Mouse (Mus musculus) myocyte (in vitro differentiated cells): ENCODE data around the gene 3110009E18Rik. TPM values are rescaled to one million over a fixed set of nuclear protein-coding genes. Genes with fewer than 3 reads are reported as not detected.

Experiments
- H3K27me3 ChIP-seq: one replicate; pipeline ENCODE4 v1.6.1; 2011; ENCODE audit not compliant: control insufficient read depth, insufficient read depth, insufficient read length
- H3K36me3 ChIP-seq: one replicate; pipeline ENCODE4 v1.6.1; 2011; ENCODE audit not compliant: control insufficient read depth, insufficient read depth
- H3K4me2 ChIP-seq: one replicate; pipeline ENCODE4 v1.6.1; 2011; ENCODE audit warnings: low read depth, control low read depth
- H3K4me3 ChIP-seq: one replicate; pipeline ENCODE4 v1.5.1; 2011; ENCODE audit warnings: mild to moderate bottlenecking, control low read depth, moderate library complexity
- H3K79me2 ChIP-seq: one replicate; pipeline ENCODE4 v1.6.1; 2011; ENCODE audit not compliant: control insufficient read depth, insufficient read depth
- H3ac ChIP-seq: one replicate; pipeline ENCODE4 v1.6.1; 2011; ENCODE audit not compliant: control insufficient read depth, insufficient read length
- CEBPB ChIP-seq: IDR thresholded peaks from 2 replicates; pipeline ENCODE4 v1.6.1; 2011; ENCODE audit warnings: mild to moderate bottlenecking, moderate library complexity; ENCODE audit not compliant: poor library complexity, insufficient read depth, severe bottlenecking
- E2F4 ChIP-seq: IDR thresholded peaks from one replicate; pipeline ENCODE4 v1.6.1; 2011; ENCODE audit warnings: mild to moderate bottlenecking, control low read depth, moderate library complexity; ENCODE audit not compliant: insufficient read depth
- MAX ChIP-seq: IDR thresholded peaks from one replicate; pipeline ENCODE4 v1.6.1; 2011; ENCODE audit warnings: low read depth, mild to moderate bottlenecking, control low read depth
- MYOD1 ChIP-seq, 3 experiments: IDR thresholded peaks; one replicate each; pipeline ENCODE4 v1.6.1; 2011; ENCODE audit warnings: control low read depth in 2 of 3, low read depth in 2 of 3, mild to moderate bottlenecking in 2 of 3, moderate library complexity in 1 of 3; ENCODE audit not compliant: insufficient read length in 2 of 3, control insufficient read depth in 1 of 3
- MYOG ChIP-seq, 3 experiments: IDR thresholded peaks; one replicate each; pipeline ENCODE4 v1.6.1; 2011; ENCODE audit warnings: control low read depth in 2 of 3, low read depth in 2 of 3, mild to moderate bottlenecking in 2 of 3; ENCODE audit not compliant: insufficient read length in 2 of 3, control insufficient read depth in 1 of 3, insufficient read depth in 1 of 3
- POLR2A ChIP-seq: IDR thresholded peaks from one replicate; pipeline ENCODE4 v1.6.1; 2011; ENCODE audit warnings: low read depth, mild to moderate bottlenecking, control low read depth, moderate library complexity; ENCODE audit not compliant: insufficient read length
- POLR2AphosphoS2 ChIP-seq: IDR thresholded peaks from one replicate; pipeline ENCODE4 v1.6.1; 2011; ENCODE audit warnings: low read depth, control low read depth; ENCODE audit not compliant: insufficient read length
- REST ChIP-seq: IDR thresholded peaks from one replicate; pipeline ENCODE4 v1.6.1; 2011; ENCODE audit warnings: mild to moderate bottlenecking, control low read depth, moderate library complexity; ENCODE audit not compliant: insufficient read depth, insufficient read length
- SRF ChIP-seq: IDR thresholded peaks from one replicate; pipeline ENCODE4 v1.6.1; 2011; ENCODE audit warnings: low read depth; ENCODE audit not compliant: control insufficient read depth, insufficient read length
- TCF12 ChIP-seq: IDR thresholded peaks from one replicate; pipeline ENCODE4 v1.6.1; 2011; ENCODE audit warnings: mild to moderate bottlenecking, control low read depth; ENCODE audit not compliant: poor library complexity, insufficient read depth, severe bottlenecking
- TCF3 ChIP-seq: IDR thresholded peaks from one replicate; pipeline ENCODE4 v1.6.1; 2011; ENCODE audit warnings: low read depth, control low read depth; ENCODE audit not compliant: insufficient read length
- USF1 ChIP-seq: IDR thresholded peaks from one replicate; pipeline ENCODE4 v1.6.1; 2011; ENCODE audit warnings: low read depth, mild to moderate bottlenecking, control low read depth, moderate library complexity
- polyA plus RNA-seq: library from polyadenylated mRNA; unstranded; fragments of >200 nt; fragmentation: generic; extraction: Trizol; gene quantifications from one replicate; pipeline ENCODE4 v1.2.1, GENCODE M21; 2012; ENCODE audit warnings: missing spikeins

Gene 3110009E18Rik
- polyA plus RNA-seq, result 18.2 TPM

- Histone ChIP-seq H3ac (peak within 1 kb of the TSS; percentile 18), H3K36me3 (peaks cover 2% of the 10 kb centered on the region), H3K4me3 (peak within 1 kb of the TSS; percentile 94), H3K79me2 (peaks cover 26% of the 10 kb centered on the region), H3K4me2 (peak within 1 kb of the TSS; percentile 87), H3K27me3 (no peaks in the 10 kb centered on the region)
- TF ChIP-seq REST, result no peak
- peak; percentile 88 for TF ChIP-seq POLR2A
- TF ChIP-seq MYOD1 (IDR thresholded peaks at IDR 0.05; ENCODE audit: control insufficient read depth in 1 of 3, insufficient read length in 2 of 3, low read depth in 2 of 3), result peak in 2 of 3 experiments; percentile 60 to 61
- peak; percentile 15 for TF ChIP-seq SRF
- TF ChIP-seq CEBPB, result no peak
- peak in 1 of 3 experiments; percentile 53 for TF ChIP-seq MYOG (IDR thresholded peaks at IDR 0.05; ENCODE audit: control insufficient read depth in 1 of 3, insufficient read depth in 1 of 3, insufficient read length in 2 of 3, low read depth in 2 of 3)
- TF ChIP-seq USF1, result peak; percentile 62
- peak; percentile 68 for TF ChIP-seq POLR2AphosphoS2
Observed at GRCm38 (mm10) chr1:120120969-120121811, at the start of gene 3110009E18Rik, which contains the start of gene Dbi. Gene 3110009E18Rik, plus strand, starts transcription at chr1:120121187. Gene Dbi, minus strand, starts transcription at chr1:120121078.

- Histone ChIP-seq H3K4me3 (peak overlapping the region; percentile 59), H3K27me3 (no peaks in the 10 kb centered on the region), H3K36me3 (no peaks in the 10 kb centered on the region), H3K4me2 (peak overlapping the region; percentile 84), H3K79me2 (peaks cover 15% of the 10 kb centered on the region), H3ac (peak overlapping the region; percentile 16)
- TF ChIP-seq MAX (no peak), USF1 (no peak), MYOD1 (IDR thresholded peaks at IDR 0.05; ENCODE audit: control insufficient read depth in 1 of 3, insufficient read length in 2 of 3, low read depth in 2 of 3) (no peak)
Observed at GRCm38 (mm10) chr1:120072900-120073299, 48.1 kb upstream of the 3110009E18Rik start.

- Histone ChIP-seq H3ac (peak within 1 kb of the TSS; percentile 16), H3K4me2 (peak within 1 kb of the TSS; percentile 84), H3K4me3 (peak within 1 kb of the TSS; percentile 59), H3K36me3 (no peaks in the 10 kb centered on the region), H3K79me2 (peaks cover 15% of the 10 kb centered on the region), H3K27me3 (no peaks in the 10 kb centered on the region)
- TF ChIP-seq TCF3, result no peak
- TF ChIP-seq POLR2A, result peak; percentile 88
- peak in 1 of 3 experiments; percentile 28 for TF ChIP-seq MYOD1 (IDR thresholded peaks at IDR 0.05; ENCODE audit: control insufficient read depth in 1 of 3, insufficient read length in 2 of 3, low read depth in 2 of 3)
- peak in 1 of 3 experiments; percentile 40 for TF ChIP-seq MYOG (IDR thresholded peaks at IDR 0.05; ENCODE audit: control insufficient read depth in 1 of 3, insufficient read depth in 1 of 3, insufficient read length in 2 of 3, low read depth in 2 of 3)
- no peak for TF ChIP-seq CEBPB
- TF ChIP-seq POLR2AphosphoS2, result peak; percentile 89
- TF ChIP-seq E2F4, result no peak
Observed at GRCm38 (mm10) chr1:120073519-120074306, 47.3 kb upstream of the 3110009E18Rik start, which contains the start of gene Tmem37. Gene Tmem37, minus strand, starts transcription at chr1:120074074.

- TF ChIP-seq TCF12, result no peak
- no peak for TF ChIP-seq SRF
- TF ChIP-seq POLR2A, result no peak
- Histone ChIP-seq H3K79me2 (peaks cover 15% of the 10 kb centered on the region), H3ac (no peak overlapping the region), H3K27me3 (no peaks in the 10 kb centered on the region), H3K36me3 (no peaks in the 10 kb centered on the region), H3K4me3 (peak overlapping the region; percentile 59), H3K4me2 (peak overlapping the region; percentile 84)
Observed at GRCm38 (mm10) chr1:120074307-120074702, 46.7 kb upstream of the 3110009E18Rik start.

GRCm38 (mm10) chr1:120074931-120075330 is 46.1 kb upstream of the 3110009E18Rik start:
- no peak for TF ChIP-seq MAX
- TF ChIP-seq POLR2A, result no peak
- TF ChIP-seq TCF12, result no peak
- no peak for TF ChIP-seq POLR2AphosphoS2
- TF ChIP-seq SRF, result no peak
- TF ChIP-seq TCF3, result no peak
- no peak for TF ChIP-seq MYOD1 (IDR thresholded peaks at IDR 0.05; ENCODE audit: control insufficient read depth in 1 of 3, insufficient read length in 2 of 3, low read depth in 2 of 3)
- no peak for TF ChIP-seq USF1
- TF ChIP-seq E2F4, result no peak
- H3K79me2 ChIP-seq, result peaks cover 15% of the 10 kb centered on the region
- H3K4me3 ChIP-seq, result no peak overlapping the region
- H3K4me2 ChIP-seq, result peak overlapping the region; percentile 84
- no peak overlapping the region for H3ac ChIP-seq
- no peaks in the 10 kb centered on the region for H3K36me3 ChIP-seq
- no peaks in the 10 kb centered on the region for H3K27me3 ChIP-seq
